Mouse (Mus musculus) CH12.LX (cell line): ENCODE measurements around the gene Stab1.

Source experiments
- CTCF ChIP-seq, 2 experiments: IDR thresholded peaks in 1 of 2; conservative IDR thresholded peaks in 1 of 2; 2 replicates each; pipeline ENCODE4 v1.5.1; 2011 to 2012; ENCODE audit warnings: low read depth in 2 of 2, low read length in 2 of 2, improper control_type of control experiment in 1 of 2, inconsistent platforms in 1 of 2, mild to moderate bottlenecking in 1 of 2, moderate library complexity in 1 of 2
- POLR2A ChIP-seq: IDR thresholded peaks from 2 replicates; pipeline ENCODE4 v1.6.1; 2011; ENCODE audit warnings: low read depth, mild to moderate bottlenecking, improper control_type of control experiment, low read length
- ZC3H11A ChIP-seq: IDR thresholded peaks from 2 replicates; pipeline ENCODE4 v1.6.1; 2012; ENCODE audit warnings: low read depth, mild to moderate bottlenecking, inconsistent platforms, low read length, improper control_type of control experiment

DNA sequence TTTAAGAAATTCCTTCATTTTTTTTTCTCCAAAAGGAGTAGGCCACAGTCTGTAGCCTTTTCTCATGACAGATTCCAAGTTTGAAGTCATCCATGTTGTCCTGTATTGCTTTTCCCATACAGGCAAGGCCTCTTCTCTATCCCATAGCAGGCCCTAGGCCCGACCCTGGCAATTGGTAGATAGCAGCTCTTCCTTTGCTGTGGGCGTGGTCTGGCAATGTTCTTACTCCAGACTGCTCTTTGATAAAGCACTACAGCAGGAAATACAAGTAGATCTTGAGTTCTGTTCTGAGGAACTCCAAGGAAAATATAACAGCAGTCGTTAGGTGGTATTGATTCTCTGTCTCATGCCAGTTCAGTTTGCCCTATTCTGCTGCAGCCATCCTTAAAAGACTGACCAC lies 57.8 kb downstream of the Stab1 start:
- no peak for TF ChIP-seq CTCF (conservative IDR thresholded peaks at IDR 0.05 in 1 of 2, IDR thresholded peaks at IDR 0.05 in 1 of 2; ENCODE audit: low read depth in 2 of 2, low read length in 2 of 2)
- no peak for TF ChIP-seq POLR2A
- no peak for TF ChIP-seq ZC3H11A
